Mouse (Mus musculus): Measurements from ENCODE around the gene Grb10.

DNA sequence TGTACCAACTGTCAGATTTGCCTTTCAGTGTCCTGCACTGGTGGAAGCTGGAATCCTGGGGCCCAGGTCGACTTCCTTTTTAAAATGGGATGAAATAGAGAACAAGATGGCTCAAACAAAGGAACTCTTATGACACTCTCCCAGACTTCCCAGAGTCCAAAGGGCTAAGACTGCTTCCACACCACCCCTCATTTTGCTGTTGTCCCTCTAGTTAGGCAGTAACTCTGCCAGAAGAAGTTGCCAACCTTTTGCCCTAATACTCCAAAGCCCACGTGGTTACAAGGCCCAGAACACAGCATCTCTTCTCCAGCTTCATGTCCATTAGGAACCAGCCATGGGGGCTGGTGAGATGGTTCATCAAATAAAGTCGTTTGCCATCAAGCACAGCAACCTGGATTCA lies 15.4 kb downstream of the Grb10 start:
- TF ChIP-seq CTCF (IDR thresholded peaks at IDR 0.05; ENCODE audit: insufficient read depth, low read depth, low read length) (no peak), POLR2A (IDR thresholded peaks at IDR 0.05; ENCODE audit: insufficient read depth, low read depth, low read length) (no peak)

Data from olfactory bulb, adult 2 months (tissue).